Mouse (Mus musculus) heart, adult 2 months (tissue): Measurements from ENCODE around the gene Gm14862. TPM values are rescaled to one million over a fixed set of nuclear protein-coding genes. Genes with fewer than 3 reads are reported as not detected.

Source experiments
- DNase-seq, 2 experiments: peaks; one replicate each; pipeline ENCODE4 v3.0.0; 2021
- H3K27ac ChIP-seq: fragments of 200-600 bp; 2 replicates; pipeline ENCODE4 v1.8.1; 2022
- H3K27me3 ChIP-seq: fragments of 200-500 bp; 2 replicates; pipeline ENCODE4 v1.6.1; 2012; ENCODE audit warnings: mild to moderate bottlenecking, low read length, inconsistent platforms, mixed read lengths; ENCODE audit not compliant: control insufficient read depth, insufficient read depth
- H3K36me3 ChIP-seq: fragments of 200-500 bp; 2 replicates; pipeline ENCODE4 v1.6.1; 2012; ENCODE audit warnings: low read length, inconsistent platforms; ENCODE audit not compliant: control insufficient read depth, insufficient read depth
- H3K4me1 ChIP-seq: fragments of 200-500 bp; 2 replicates; pipeline ENCODE4 v1.6.1; 2011; ENCODE audit warnings: low read length; ENCODE audit not compliant: control insufficient read depth, insufficient read depth
- H3K4me3 ChIP-seq: fragments of 200-600 bp; 2 replicates; pipeline ENCODE4 v1.8.1; 2022
- H3K79me2 ChIP-seq: fragments of 200-500 bp; replicated peaks from 2 replicates; pipeline ENCODE4 v1.6.1; 2012; ENCODE audit warnings: mild to moderate bottlenecking, inconsistent platforms, low read length, moderate library complexity, mixed read lengths; ENCODE audit not compliant: control insufficient read depth, insufficient read depth
- H3K9ac ChIP-seq: fragments of 200-500 bp; 2 replicates; pipeline ENCODE4 v1.6.1; 2012; ENCODE audit warnings: low read depth, mild to moderate bottlenecking, control low read depth, inconsistent platforms, low read length, mixed read lengths
- CTCF ChIP-seq: fragments of 200-600 bp; IDR thresholded peaks from 2 replicates; pipeline ENCODE4 v1.8.1; 2022; ENCODE audit warnings: antibody characterized with exemption, mild to moderate bottlenecking, moderate library complexity
- EP300 ChIP-seq: fragments of 200-500 bp; IDR thresholded peaks from 2 replicates; pipeline ENCODE4 v1.6.1; 2011; ENCODE audit warnings: low read depth, low read length, control low read depth; ENCODE audit not compliant: insufficient read depth
- POLR2A ChIP-seq: fragments of 200-500 bp; IDR thresholded peaks from 2 replicates; pipeline ENCODE4 v1.6.1; 2011; ENCODE audit warnings: mild to moderate bottlenecking, low read depth, low read length, control low read depth; ENCODE audit not compliant: insufficient read depth
- WGBS: fragments of 180-500 bp; shearing (Covaris S2); methylation state at CpG from one replicate; pipeline ENCODE4 v1.1.7; 2018; 5-methylcytosine and 5-hydroxymethylcytosine counted together
- intact Hi-C: fragments of 180-260 bp; cut with DNase I; formaldehyde crosslinking; loops from one replicate; pipeline ENCODE4 v1.15.1; 2025
- polyA plus RNA-seq: library from polyadenylated mRNA; depleted of rRNA; stranded (reverse); fragments of >200 nt; gene quantifications from 2 replicates; pipeline ENCODE4 v1.2.3, GENCODE M21; 2012
- total RNA-seq, 2 experiments: library from RNA; stranded (reverse); gene quantifications; 2 replicates each; pipeline ENCODE4 v1.2.3; 2021

Gm14862 gene
- total and polyA plus RNA-seq, 3 experiments = not detected

DNA sequence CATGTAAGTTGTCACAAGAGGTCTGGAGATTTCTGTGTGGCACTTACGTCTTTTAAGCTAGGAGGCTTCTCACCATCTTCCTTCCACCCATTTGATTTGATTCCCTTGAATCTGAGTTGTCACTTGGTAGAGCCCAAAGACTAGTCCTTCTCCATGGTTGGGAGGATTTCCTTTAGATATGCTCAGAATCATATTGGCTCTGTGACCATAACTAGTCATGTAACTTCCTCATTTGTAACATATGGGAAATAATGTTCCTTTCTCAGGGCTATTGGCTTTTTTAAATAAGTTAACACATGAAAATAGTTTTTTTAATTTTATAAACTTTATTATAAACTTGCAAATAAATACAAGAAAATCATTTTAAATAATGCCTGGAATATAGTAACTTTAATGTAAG is 2.6 kb upstream of the Gm14862 start:
- H3K79me2 ChIP-seq = no peaks in the 10 kb centered on the region
- no peaks in the 10 kb centered on the region for H3K4me1 ChIP-seq
- no peaks in the 10 kb centered on the region for H3K27me3 ChIP-seq
- TF ChIP-seq CTCF (no peak), EP300 (no peak), POLR2A (no peak)
- no peak overlapping the region for H3K9ac ChIP-seq
- intact Hi-C loops = no loop called here
- H3K27ac ChIP-seq = no peak overlapping the region
- DNase-seq = no peak
- no peaks in the 10 kb centered on the region for H3K36me3 ChIP-seq
- H3K4me3 ChIP-seq = no peak overlapping the region
- 54% methylated on average over 1 of the region's 1 CpGs for WGBS

DNA sequence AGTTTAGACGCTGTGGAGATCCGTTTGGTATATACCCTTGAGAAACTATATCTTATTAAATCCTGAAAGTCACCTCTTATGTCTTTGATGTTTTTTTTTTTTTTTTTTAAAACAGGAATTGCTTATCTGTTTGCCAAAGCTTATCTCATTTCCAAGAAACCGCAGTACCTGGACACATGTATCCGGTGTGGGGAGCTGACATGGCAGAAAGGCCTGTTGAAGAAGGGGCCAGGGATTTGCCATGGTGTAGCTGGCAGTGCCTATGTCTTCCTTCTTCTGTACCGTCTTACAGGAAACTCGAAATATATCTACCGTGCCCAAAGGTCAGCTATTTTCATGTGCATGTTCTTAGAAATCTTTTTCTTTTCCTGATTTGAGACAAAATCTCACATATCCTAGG is 1.1 kb upstream of the Gm14862 start:
- H3K36me3 ChIP-seq = no peaks in the 10 kb centered on the region
- TF ChIP-seq EP300 = no peak
- TF ChIP-seq CTCF = no peak
- no peak for TF ChIP-seq POLR2A
- no peaks in the 10 kb centered on the region for H3K4me1 ChIP-seq
- 71% methylated on average over 7 of the region's 7 CpGs for WGBS
- no peaks in the 10 kb centered on the region for H3K79me2 ChIP-seq
- no peak overlapping the region for H3K9ac ChIP-seq
- H3K27me3 ChIP-seq = no peaks in the 10 kb centered on the region
- DNase-seq = no peak
- no peak overlapping the region for H3K27ac ChIP-seq
- H3K4me3 ChIP-seq = no peak overlapping the region
- intact Hi-C loops = no loop called here

DNA sequence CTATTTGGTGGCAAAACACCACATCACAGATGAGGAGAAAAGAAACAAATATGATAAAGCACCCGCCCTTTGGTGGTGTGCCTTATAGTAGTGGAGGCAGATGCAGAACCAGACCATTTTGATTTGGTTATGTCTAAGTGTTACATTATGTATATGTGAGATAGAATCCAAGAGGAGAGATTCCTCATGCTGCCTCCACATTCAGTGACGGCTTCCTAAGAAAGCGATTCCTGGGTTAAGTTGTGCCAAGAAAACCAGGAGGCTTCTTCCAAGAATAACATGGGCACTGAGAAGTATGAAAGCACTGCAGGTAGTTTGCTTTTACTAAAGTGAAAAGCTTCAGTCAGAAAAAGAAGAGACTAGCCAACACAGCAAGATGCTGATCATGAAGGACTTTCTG is 1.8 kb downstream of the Gm14862 start:
- WGBS = 77% methylated on average over 3 of the region's 3 CpGs
- intact Hi-C loops = no loop called here

DNA sequence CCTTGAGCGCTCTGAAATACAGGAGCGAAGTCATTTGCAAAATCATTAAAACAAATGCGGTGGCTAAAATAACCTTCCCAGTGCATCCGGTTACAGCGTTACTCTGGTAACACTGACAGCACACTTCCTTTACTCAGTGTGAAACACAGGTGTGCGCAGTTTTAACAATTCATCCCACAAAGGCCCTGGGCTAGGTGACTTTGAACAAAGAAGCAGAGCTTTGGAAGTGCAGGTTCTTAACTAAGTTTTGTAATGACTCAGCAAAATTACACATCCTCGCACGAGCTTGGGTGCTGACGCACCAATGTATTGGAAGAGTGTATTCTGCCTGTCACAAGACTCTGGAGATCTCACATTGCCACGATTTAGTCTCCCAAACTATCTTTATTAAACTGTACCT is 2.7 kb downstream of the Gm14862 start:
- no peaks in the 10 kb centered on the region; the same call in 1 of the 2 replicates for H3K36me3 ChIP-seq
- H3K79me2 ChIP-seq = no peaks in the 10 kb centered on the region
- TF ChIP-seq POLR2A (no peak), CTCF (no peak), EP300 (no peak)
- no peaks in the 10 kb centered on the region for H3K4me1 ChIP-seq
- WGBS = 71% methylated on average over 10 of the region's 10 CpGs
- no peak overlapping the region for H3K27ac ChIP-seq
- intact Hi-C loops = no loop called here
- no peak overlapping the region for H3K9ac ChIP-seq
- H3K27me3 ChIP-seq = no peaks in the 10 kb centered on the region
- no peak overlapping the region for H3K4me3 ChIP-seq
- no peak for DNase-seq

More for the DNA sequence above, 1.8 kb downstream of the Gm14862 start:
- Histone ChIP-seq H3K27ac (no peak overlapping the region), H3K9ac (no peak overlapping the region), H3K27me3 (no peaks in the 10 kb centered on the region), H3K4me1 (no peaks in the 10 kb centered on the region), H3K36me3 (no peaks in the 10 kb centered on the region), H3K79me2 (no peaks in the 10 kb centered on the region), H3K4me3 (no peak overlapping the region)
- TF ChIP-seq EP300 = no peak
- no peak for TF ChIP-seq CTCF
- TF ChIP-seq POLR2A = no peak
- no peak for DNase-seq

DNA sequence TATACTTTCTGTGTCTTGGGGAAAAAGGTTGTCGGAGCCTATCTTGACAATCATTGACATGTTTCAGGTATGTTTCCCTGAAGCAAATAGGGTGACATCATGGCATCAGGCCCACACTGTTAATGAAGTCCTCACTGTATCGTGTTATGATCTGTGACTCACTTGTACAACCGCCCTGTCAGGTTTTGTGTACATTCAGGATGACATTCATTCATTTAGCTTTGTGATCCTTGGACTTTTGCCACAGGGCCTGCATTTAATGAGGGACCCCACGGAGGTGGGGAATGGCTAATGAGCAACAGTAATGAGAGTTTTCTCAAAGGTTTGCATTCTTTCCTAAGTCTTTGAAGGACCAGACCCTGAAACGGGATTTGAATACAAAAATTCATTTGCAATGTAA is 7.8 kb downstream of the Gm14862 start:
- no peaks in the 10 kb centered on the region for H3K27me3 ChIP-seq
- no peaks in the 10 kb centered on the region for H3K79me2 ChIP-seq
- no peaks in the 10 kb centered on the region; the same call in 1 of the 2 replicates for H3K36me3 ChIP-seq
- no peaks in the 10 kb centered on the region for H3K4me1 ChIP-seq
- no peak overlapping the region for H3K27ac ChIP-seq
- TF ChIP-seq EP300 (no peak), CTCF (no peak), POLR2A (no peak)
- H3K4me3 ChIP-seq = no peak overlapping the region
- intact Hi-C loops = no loop called here
- DNase-seq = no peak
- no peak overlapping the region for H3K9ac ChIP-seq
- 64% methylated on average over 5 of the region's 5 CpGs for WGBS

DNA sequence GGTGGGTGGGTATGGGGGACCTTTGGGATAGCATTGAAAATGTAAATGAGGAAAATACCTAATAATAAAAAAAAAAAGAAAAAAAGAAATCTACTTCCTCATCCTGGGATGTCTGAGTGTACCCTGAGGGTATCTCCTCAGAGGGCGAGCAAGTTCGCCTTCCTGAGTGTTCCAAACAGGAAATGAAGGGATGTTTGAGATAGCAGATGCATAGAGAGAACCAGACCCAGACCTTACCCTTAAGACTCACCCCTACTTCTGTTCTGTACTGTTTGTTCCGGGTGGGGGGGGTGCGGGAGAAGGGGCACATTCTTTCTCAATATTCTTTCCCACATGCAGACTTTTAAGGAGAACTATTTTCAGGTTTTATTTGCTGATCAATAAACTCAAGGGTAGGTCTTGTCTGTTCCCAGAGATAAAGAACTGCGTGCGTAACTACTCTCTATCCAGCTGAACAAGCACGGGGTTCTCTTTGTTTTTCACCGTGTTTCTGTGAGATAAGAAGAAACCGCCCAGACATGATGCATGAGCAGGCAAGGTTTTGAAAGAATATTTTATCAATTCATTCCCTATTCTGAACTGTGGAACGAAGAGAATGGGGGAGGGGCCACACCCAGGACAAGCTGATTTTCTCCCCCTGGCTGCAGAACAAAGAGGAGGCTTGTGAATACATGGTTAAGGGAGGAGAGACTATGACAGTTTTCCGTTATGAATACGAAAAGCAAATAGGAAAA is 11.9 kb downstream of the Gm14862 start:
- H3K36me3 ChIP-seq = no peaks in the 10 kb centered on the region; the same call in 1 of the 2 replicates
- H3K27me3 ChIP-seq = no peaks in the 10 kb centered on the region
- no peak for DNase-seq
- TF ChIP-seq EP300 = no peak
- TF ChIP-seq POLR2A = no peak
- no peak for TF ChIP-seq CTCF
- intact Hi-C loops = no loop called here
- WGBS = 49% methylated on average over 12 of the region's 12 CpGs
- H3K27ac ChIP-seq = no peak overlapping the region
- no peaks in the 10 kb centered on the region; the same call in 1 of the 2 replicates for H3K4me1 ChIP-seq
- no peaks in the 10 kb centered on the region for H3K79me2 ChIP-seq
- no peak overlapping the region for H3K4me3 ChIP-seq
- no peak overlapping the region for H3K9ac ChIP-seq
